Mouse (Mus musculus): ENCODE measurements around the gene Hoxa7. TPM values are rescaled to one million over a fixed set of nuclear protein-coding genes. Genes with fewer than 3 reads are reported as not detected.

Gene Hoxa7
- polyA plus RNA-seq, 1 experiment from 2014 or later = not detected

DNA sequence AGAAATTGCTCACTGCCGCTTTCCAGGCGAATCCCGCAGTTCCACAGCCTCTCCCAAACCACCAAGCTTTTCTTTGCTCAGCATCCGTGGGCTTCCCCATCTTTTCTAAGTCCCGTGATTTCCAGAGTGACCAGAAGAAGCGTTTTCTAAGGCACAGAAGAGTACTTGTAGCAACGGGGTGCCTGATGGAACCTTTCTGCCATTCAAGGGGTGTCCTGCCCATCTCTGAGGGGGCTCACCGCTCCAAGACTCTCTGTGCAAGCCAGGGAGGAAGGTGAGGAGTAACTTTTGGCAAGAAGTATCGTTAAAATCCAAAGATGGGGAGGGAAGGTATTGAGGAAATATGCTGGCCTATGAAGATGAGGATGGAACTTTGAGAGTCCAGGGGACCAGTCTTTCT, 43.8 kb downstream of the Hoxa7 start:
- no peak overlapping the region for H3K4me3 ChIP-seq

DNA sequence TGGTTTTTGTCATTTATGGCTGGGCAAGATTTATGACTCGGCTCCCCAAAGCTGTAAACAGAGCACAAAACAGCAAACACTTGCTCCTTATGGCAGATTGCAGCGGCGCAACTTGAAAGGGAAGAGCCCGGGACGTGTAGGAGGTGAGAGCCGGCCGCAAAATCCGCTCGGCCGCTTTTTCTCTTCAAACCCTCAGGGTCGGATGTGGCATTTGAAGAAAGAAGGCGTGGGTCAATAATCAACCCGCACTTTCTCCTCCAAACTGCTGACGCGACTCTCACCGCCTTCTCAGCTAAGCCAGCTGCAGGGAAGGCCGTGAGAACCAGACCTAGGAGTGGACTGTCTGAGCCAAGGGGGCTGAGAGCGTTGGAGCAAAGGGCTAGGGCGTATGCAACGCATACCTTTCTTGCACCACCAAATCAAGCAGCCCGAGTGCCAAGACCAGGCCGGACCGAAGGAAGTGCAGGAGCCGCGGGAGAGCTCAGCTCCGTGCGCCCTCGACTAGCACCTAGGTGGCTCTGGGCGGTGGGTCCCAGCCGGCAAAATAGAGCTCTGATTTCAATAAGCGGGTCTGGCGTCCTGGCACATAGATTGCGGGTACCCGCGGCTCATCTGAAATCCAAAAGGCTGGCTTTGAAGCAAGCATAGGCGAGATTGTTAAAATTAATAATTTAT, 44.5 kb downstream of the Hoxa7 start, which contains the start of gene 5730596B20Rik:
5730596B20Rik (plus strand) TSS at position 438 of the 675 bp plus-strand sequence.
- Histone ChIP-seq H3K4me3 (no peak within 1 kb of the TSS), H3K27ac (no peak within 1 kb of the TSS), H3K27me3 (peaks cover 99% of the 10 kb centered on the region), H3K36me3 (ENCODE audit: poor library complexity, severe bottlenecking) (no peaks in the 10 kb centered on the region), H3K9ac (no peak within 1 kb of the TSS), H3K4me1 (peaks cover 7% of the 10 kb centered on the region; the same call in 1 of the 2 replicates), H3K4me2 (no peak within 1 kb of the TSS), H3K9me3 (replicated peaks) (no peaks in the 10 kb centered on the region)
- under 1% methylated on average over 36 of the region's 36 CpGs for WGBS
- ATAC-seq = no peak

More for the DNA sequence above, 43.8 kb downstream of the Hoxa7 start:
- no peaks in the 10 kb centered on the region for H3K36me3 ChIP-seq (ENCODE audit: poor library complexity, severe bottlenecking)
- H3K27ac ChIP-seq = no peak overlapping the region
- H3K4me2 ChIP-seq = no peak overlapping the region
- H3K27me3 ChIP-seq = peaks cover 99% of the 10 kb centered on the region
- no peak for ATAC-seq
- no peak overlapping the region for H3K9ac ChIP-seq
- 1% methylated on average over 9 of the region's 9 CpGs for WGBS
- peaks cover under 1% of the 10 kb centered on the region; the same call in 1 of the 2 replicates for H3K4me1 ChIP-seq
- H3K9me3 ChIP-seq (replicated peaks) = no peaks in the 10 kb centered on the region

DNA sequence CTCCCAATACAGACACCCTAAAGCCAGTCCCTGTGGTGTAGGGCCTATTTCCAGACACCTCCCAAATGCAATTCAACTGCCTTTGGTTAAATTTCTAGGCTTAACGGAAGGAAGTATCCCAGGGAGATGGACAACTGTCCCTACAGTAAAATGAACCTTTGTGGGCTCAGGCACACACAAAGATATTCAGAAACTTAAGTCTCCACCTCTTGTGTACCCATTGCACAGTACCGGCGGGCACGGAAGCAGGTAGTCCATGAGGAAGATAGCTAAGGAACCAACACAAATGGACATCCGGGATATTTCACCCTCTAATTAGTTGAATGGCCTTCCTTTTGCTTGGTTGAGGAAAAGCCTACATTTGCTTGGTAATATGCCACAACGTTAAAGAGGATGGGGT, 45.3 kb downstream of the Hoxa7 start:
- ATAC-seq = no peak
- Histone ChIP-seq H3K27ac (no peak overlapping the region), H3K27me3 (peaks cover 99% of the 10 kb centered on the region), H3K9ac (no peak overlapping the region), H3K4me3 (no peak overlapping the region), H3K4me1 (peaks cover 7% of the 10 kb centered on the region; the same call in 1 of the 2 replicates), H3K9me3 (replicated peaks) (no peaks in the 10 kb centered on the region), H3K4me2 (no peak overlapping the region), H3K36me3 (ENCODE audit: poor library complexity, severe bottlenecking) (no peaks in the 10 kb centered on the region)
- WGBS = 1% methylated on average over 6 of the region's 6 CpGs

DNA sequence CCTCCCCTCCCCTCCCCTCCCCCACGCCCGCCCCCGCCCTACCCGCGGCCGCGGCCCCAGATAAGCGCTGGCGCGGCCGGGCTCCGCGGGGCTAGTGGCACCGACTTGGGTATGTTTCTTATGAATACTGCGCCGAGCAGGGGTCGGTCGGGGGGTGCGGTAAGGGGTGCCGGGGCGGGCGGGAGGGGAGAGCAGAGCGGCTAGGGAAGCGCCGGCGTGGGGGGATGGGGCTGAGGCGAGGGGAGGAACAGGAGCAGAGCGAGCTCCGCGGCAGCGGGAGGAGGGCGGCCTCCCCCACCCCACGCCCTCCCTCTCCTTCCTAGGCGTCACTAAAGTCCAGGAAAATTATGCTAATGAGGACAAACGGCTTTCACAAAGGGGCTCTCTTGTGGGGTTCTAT, 45.8 kb downstream of the Hoxa7 start:
- Histone ChIP-seq H3K36me3 (ENCODE audit: poor library complexity, severe bottlenecking) (no peaks in the 10 kb centered on the region), H3K4me1 (peaks cover 7% of the 10 kb centered on the region; the same call in 1 of the 2 replicates), H3K4me2 (no peak overlapping the region), H3K27me3 (peaks cover 99% of the 10 kb centered on the region), H3K4me3 (no peak overlapping the region), H3K27ac (no peak overlapping the region), H3K9me3 (replicated peaks) (no peaks in the 10 kb centered on the region), H3K9ac (no peak overlapping the region)
- 3% methylated on average over 15 of the region's 35 CpGs for WGBS
- ATAC-seq = no peak

DNA sequence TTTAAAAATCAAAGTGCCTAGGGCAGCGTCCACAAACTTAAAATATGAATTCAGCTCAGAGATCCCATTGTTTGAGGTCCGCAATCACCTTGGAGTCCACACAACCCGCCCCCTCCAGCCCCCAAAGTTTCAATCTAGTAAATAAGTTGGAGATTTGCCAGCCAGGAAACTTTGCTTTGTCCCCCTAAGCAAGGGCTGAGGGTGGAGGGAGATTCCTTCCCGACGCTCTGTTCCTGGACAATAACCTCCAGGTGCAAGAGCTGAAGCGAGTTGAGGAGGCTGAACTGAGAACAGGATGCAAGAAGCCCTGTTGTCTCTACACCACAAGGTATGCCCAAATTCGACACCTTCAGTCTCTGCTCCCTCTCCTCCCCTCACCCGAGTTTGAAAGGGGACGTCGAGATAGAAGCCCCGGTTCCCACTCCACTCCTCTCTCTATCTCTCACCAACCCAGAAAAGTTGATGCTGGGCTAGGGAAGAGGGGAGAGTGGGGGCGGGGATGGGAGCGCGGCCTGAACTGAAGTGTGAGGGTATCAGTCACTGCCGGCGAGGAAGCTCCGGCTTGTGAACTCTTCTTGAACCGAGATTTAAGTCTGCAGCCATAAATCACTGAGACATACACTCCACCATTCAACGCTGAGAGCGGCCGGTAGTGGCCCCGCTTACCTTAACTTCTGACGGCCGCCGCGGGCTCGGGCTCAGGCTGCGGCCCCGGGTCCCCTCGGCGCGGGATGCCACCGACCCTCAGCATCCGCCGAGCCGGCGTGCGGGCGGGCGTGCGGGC, 46.5 kb downstream of the Hoxa7 start:
- Histone ChIP-seq H3K9ac (no peak overlapping the region), H3K27ac (no peak overlapping the region), H3K36me3 (ENCODE audit: poor library complexity, severe bottlenecking) (no peaks in the 10 kb centered on the region), H3K9me3 (replicated peaks) (no peaks in the 10 kb centered on the region), H3K4me2 (no peak overlapping the region), H3K4me1 (peaks cover 7% of the 10 kb centered on the region; the same call in 1 of the 2 replicates), H3K27me3 (peaks cover 99% of the 10 kb centered on the region), H3K4me3 (no peak overlapping the region)
- no peak for ATAC-seq
- WGBS = 1% methylated on average over 30 of the region's 41 CpGs

DNA sequence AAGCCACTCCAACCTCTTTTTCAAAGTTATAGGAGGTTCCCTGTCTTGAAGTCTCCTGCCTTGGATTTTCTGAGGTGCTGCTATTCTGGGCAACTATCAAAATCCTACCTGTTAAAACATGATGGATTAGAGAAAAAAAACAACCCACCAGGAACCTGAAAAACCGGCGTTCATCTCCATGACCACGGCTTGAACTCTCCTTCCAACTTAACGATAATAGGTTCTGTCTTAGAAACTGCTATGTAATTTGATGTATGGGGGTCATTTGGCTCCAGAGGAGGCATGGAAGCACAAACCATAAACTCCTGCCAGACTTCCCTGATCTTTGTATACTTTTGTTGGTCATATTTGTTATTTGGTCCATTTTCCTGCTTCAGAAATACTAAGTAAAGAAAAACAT, 48.0 kb downstream of the Hoxa7 start:
- H3K36me3 ChIP-seq (ENCODE audit: poor library complexity, severe bottlenecking) = no peaks in the 10 kb centered on the region
- no peak overlapping the region for H3K4me2 ChIP-seq
- H3K27ac ChIP-seq = no peak overlapping the region
- no peak overlapping the region for H3K9ac ChIP-seq
- 6% methylated on average over 4 of the region's 4 CpGs for WGBS
- no peak overlapping the region for H3K4me3 ChIP-seq
- H3K9me3 ChIP-seq (replicated peaks) = no peaks in the 10 kb centered on the region
- peaks cover 7% of the 10 kb centered on the region; the same call in 1 of the 2 replicates for H3K4me1 ChIP-seq
- ATAC-seq = no peak
- peaks cover 98% of the 10 kb centered on the region for H3K27me3 ChIP-seq

DNA sequence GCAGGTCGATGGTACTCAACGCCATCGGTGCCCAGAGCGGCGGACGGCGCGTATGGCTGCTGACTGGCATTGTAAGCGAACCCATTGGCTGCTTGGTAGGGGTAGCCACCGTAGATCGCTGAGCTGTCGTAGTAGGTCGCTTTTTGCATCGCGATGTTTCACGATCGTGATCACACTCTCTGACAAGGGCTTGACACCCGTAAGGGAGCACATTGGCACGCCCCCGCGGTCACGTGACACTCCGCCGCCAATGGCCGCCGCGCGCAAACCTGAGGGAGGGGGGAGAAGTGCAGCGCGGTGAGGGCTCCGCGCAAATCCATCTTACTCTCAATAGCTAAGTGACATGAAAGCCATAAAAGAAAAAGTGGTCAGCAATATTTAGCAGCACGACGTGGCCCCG, 49.2 kb downstream of the Hoxa7 start:
- Histone ChIP-seq H3K4me3 (peak overlapping the region; percentile 24), H3K4me1 (peaks cover 7% of the 10 kb centered on the region; the same call in 1 of the 2 replicates), H3K27ac (no peak overlapping the region), H3K27me3 (peaks cover 98% of the 10 kb centered on the region), H3K9ac (no peak overlapping the region), H3K36me3 (ENCODE audit: poor library complexity, severe bottlenecking) (no peaks in the 10 kb centered on the region), H3K9me3 (replicated peaks) (no peaks in the 10 kb centered on the region), H3K4me2 (peak overlapping the region; percentile 48)
- WGBS = 0% methylated on average over 35 of the region's 35 CpGs
- peak; percentile 38; the same call in 1 of the 2 replicates for ATAC-seq

DNA sequence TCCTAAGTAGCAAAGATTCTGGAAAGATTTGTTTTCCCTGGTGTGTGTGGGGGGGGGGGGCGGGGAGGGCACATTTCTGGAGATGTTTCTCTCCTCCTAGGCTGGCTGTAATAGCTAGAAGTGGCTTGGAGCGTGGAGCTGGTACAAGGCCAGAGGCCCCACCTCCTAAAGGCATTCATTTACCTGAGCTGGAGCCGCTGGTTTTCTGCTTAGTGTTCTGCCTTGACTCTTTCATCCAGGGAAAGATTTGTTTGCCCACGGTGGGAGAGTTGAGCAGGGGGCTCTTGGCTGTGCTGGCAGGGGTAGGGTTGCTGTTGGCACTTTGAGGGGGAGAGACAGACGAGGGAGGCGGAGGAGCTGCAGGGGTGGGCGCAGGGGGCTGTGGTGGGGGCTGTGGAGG, 49.7 kb downstream of the Hoxa7 start:
- no peak for ATAC-seq
- no peak overlapping the region for H3K9ac ChIP-seq
- no peak overlapping the region for H3K4me3 ChIP-seq
- H3K4me2 ChIP-seq = peak overlapping the region; percentile 48; the same call in 1 of the 2 replicates
- peaks cover 98% of the 10 kb centered on the region for H3K27me3 ChIP-seq
- peaks cover 7% of the 10 kb centered on the region; the same call in 1 of the 2 replicates for H3K4me1 ChIP-seq
- no peak overlapping the region for H3K27ac ChIP-seq
- H3K36me3 ChIP-seq (ENCODE audit: poor library complexity, severe bottlenecking) = no peaks in the 10 kb centered on the region
- H3K9me3 ChIP-seq (replicated peaks) = no peaks in the 10 kb centered on the region
- WGBS = 6% methylated on average over 6 of the region's 7 CpGs

DNA sequence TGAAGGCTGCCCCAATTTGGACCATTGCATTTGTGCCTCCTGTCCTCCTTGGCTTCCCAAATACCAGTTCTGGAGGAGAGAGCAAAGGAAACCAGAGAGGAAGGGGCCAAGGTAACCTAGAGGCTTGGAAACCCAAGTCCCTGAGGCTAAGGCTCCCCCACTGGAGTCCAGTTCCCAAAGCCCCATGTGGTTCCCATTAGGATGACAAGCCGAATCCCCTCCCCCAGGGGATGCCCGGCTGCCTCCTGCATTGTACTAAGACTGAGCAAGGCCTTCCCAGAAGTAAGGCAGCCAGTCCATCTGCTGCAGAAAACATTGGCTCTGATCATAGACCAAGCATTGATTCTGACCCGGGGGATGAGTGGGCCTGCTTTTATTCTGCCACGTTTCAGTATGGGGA, 50.3 kb downstream of the Hoxa7 start:
- Histone ChIP-seq H3K9ac (no peak overlapping the region), H3K9me3 (replicated peaks) (no peaks in the 10 kb centered on the region), H3K4me3 (no peak overlapping the region), H3K4me1 (peaks cover 7% of the 10 kb centered on the region; the same call in 1 of the 2 replicates), H3K36me3 (ENCODE audit: poor library complexity, severe bottlenecking) (no peaks in the 10 kb centered on the region), H3K27me3 (peaks cover 98% of the 10 kb centered on the region), H3K4me2 (no peak overlapping the region), H3K27ac (no peak overlapping the region)
- ATAC-seq = no peak
- WGBS = 2% methylated on average over 4 of the region's 4 CpGs

DNA sequence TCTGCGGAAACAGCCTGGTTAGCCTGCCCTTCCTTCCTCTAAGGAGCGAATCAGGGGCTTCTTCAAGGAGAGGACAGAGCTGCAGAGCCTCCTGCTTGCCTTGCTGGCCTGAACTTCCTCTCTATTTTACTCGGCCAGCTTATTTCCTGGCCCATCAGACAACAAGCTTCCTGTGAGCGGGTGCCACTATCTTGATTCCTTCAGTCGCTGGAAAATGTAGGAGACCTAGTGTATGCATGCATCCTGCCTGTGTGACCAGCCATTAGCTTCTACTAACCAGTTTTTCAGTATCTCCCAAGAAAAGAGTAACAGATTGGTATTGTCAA, 50.8 kb downstream of the Hoxa7 start:
- no peak overlapping the region for H3K4me2 ChIP-seq
- no peak overlapping the region for H3K9ac ChIP-seq
- H3K9me3 ChIP-seq (replicated peaks) = no peaks in the 10 kb centered on the region
- H3K36me3 ChIP-seq (ENCODE audit: poor library complexity, severe bottlenecking) = no peaks in the 10 kb centered on the region
- H3K27ac ChIP-seq = no peak overlapping the region
- peaks cover 7% of the 10 kb centered on the region; the same call in 1 of the 2 replicates for H3K4me1 ChIP-seq
- 1% methylated on average over 5 of the region's 5 CpGs for WGBS
- peaks cover 98% of the 10 kb centered on the region for H3K27me3 ChIP-seq
- no peak overlapping the region for H3K4me3 ChIP-seq
- no peak for ATAC-seq

DNA sequence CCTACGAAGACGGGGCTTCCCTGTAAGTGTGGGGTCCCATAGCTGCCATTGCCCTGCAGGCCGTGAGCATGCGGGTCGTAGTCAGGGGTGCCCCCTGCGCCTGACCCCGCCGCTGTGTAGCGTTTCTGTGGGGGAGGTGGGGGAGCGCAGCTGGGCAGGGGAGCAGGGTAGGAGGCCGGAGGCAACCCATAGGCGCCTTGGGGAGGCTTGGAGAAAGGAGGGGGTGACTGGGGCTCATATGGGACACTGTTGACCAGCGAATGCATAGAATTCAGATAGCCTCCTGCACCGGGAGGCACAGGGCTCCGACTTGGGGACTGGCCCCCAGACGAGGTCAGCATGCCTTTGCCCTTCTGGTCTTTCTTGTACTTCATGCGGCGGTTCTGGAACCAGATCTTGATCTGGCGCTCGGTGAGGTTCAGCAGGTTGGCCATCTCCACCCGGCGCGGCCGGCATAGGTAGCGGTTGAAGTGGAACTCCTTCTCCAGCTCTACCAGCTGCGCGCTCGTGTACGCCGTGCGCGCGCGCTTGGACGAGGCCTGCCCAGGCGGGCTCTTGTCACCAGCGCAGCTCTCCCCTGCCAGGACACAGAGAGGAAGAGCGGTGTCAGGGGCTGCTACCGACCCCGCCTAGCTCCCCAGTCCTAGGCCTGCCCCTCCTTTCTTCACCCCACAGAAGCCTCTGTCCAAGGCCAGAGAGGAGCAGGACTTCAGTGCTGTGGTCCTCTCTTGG, 51.3 kb downstream of the Hoxa7 start:
- under 1% methylated on average over 39 of the region's 40 CpGs for WGBS
- H3K27ac ChIP-seq = no peak overlapping the region
- ATAC-seq = no peak
- no peak overlapping the region for H3K4me3 ChIP-seq
- H3K4me1 ChIP-seq = peaks cover 7% of the 10 kb centered on the region; the same call in 1 of the 2 replicates
- no peak overlapping the region for H3K9ac ChIP-seq
- no peak overlapping the region for H3K4me2 ChIP-seq
- H3K36me3 ChIP-seq (ENCODE audit: poor library complexity, severe bottlenecking) = no peaks in the 10 kb centered on the region
- H3K9me3 ChIP-seq (replicated peaks) = no peaks in the 10 kb centered on the region
- peaks cover 98% of the 10 kb centered on the region for H3K27me3 ChIP-seq

Measured in forebrain, embryonic 13.5 days (tissue).